Mouse (Mus musculus) stomach, embryonic 14.5 days (tissue): ENCODE measurements around the gene Ncln. TPM values are rescaled to one million over a fixed set of nuclear protein-coding genes. Genes with fewer than 3 reads are reported as not detected.

Experiments used
- ATAC-seq: fragments of 200-750 bp; cut with Nextera tagmentation; 2 replicates; pipeline ENCODE4 v1.8.0; 2017; ENCODE audit warnings: low read depth, moderate TSS enrichment; ENCODE audit not compliant: insufficient number of reproducible peaks, insufficient read depth, low FRiP score
- H3K27ac ChIP-seq: fragments of 300-500 bp; sonication (generic); 2 replicates; pipeline ENCODE4 v1.5.1; 2014; ENCODE audit warnings: mild to moderate bottlenecking, low read length, moderate library complexity, mixed read lengths
- H3K27me3 ChIP-seq: fragments of 300-500 bp; sonication (generic); 2 replicates; pipeline ENCODE4 v1.6.1; 2014; ENCODE audit warnings: low read length, control low read depth, mixed read lengths; ENCODE audit not compliant: control insufficient read depth, insufficient read depth
- H3K36me3 ChIP-seq: fragments of 300-500 bp; sonication (generic); 2 replicates; pipeline ENCODE4 v1.6.1; 2014; ENCODE audit warnings: mild to moderate bottlenecking, control low read depth, low read length, moderate library complexity, mixed read lengths; ENCODE audit not compliant: control insufficient read depth, insufficient read depth
- H3K4me1 ChIP-seq: fragments of 300-500 bp; sonication (generic); 2 replicates; pipeline ENCODE4 v1.6.1; 2014; ENCODE audit warnings: low read length, control low read depth, mixed read lengths; ENCODE audit not compliant: control insufficient read depth, insufficient read depth
- H3K4me2 ChIP-seq: fragments of 300-500 bp; sonication (generic); replicated peaks from 2 replicates; pipeline ENCODE4 v1.6.1; 2014; ENCODE audit warnings: low read depth, low read length, control low read depth
- H3K4me3 ChIP-seq: fragments of 300-500 bp; sonication (generic); 2 replicates; pipeline ENCODE4 v1.5.1; 2014; ENCODE audit warnings: low read depth, low read length, control low read depth
- H3K9ac ChIP-seq: fragments of 300-500 bp; sonication (generic); replicated peaks from 2 replicates; pipeline ENCODE4 v1.6.1; 2014; ENCODE audit warnings: low read depth, mild to moderate bottlenecking, control low read depth, low read length, moderate library complexity, mixed read lengths
- H3K9me3 ChIP-seq: fragments of 300-500 bp; sonication (generic); 2 replicates; pipeline ENCODE4 v1.6.1; 2016; ENCODE audit warnings: low read depth, low read length, control low read depth; ENCODE audit not compliant: control insufficient read depth
- WGBS: fragments of 180-500 bp; shearing (Covaris S2); extraction: QIAGEN DNeasy Blood & Tissue Kit; methylation state at CpG from one replicate; pipeline ENCODE4 v1.1.7; 2014; 5-methylcytosine and 5-hydroxymethylcytosine counted together
- polyA plus RNA-seq: library from polyadenylated mRNA; unstranded; fragments of >200 nt; fragmentation: Nextera tagmentation; extraction: Ambion mirVana; gene quantifications from 2 replicates; pipeline ENCODE4 v1.2.1, GENCODE M21; 2014

Ncln gene
- polyA plus RNA-seq, 1 experiment from 2014 or later: 79.1 TPM

DNA sequence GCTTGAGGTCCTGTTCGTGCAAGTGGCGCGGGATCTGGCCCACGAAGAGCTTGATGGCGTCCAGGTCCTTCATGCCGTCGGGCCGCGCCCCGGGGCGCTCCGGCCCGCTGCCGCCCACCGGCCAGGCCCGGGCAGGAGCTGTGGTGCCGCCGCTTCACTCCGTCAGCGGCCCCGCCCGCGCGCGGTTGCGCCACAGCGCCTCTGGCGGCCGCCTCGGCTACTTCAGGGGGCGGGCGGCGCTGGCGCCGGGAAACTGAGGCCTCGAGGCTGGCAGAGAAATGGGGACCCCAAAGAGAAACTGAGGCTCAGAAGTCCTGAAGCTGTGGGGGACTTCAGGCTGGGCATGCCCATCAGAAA is 13.7 kb downstream of the Ncln start, which contains the start of gene Celf5:
Gene Celf5 (minus strand): TSS at position 177 of the 357 bp plus-strand sequence.
- no peaks in the 10 kb centered on the region for H3K9me3 ChIP-seq
- peaks cover 8% of the 10 kb centered on the region for H3K36me3 ChIP-seq
- under 1% methylated on average over 36 of the region's 36 CpGs for WGBS
- H3K9ac ChIP-seq: 0 out of 2 replicates have a peak within 1 kb of the TSS, but pooled peaks have one; percentile 21
- no peak within 1 kb of the TSS for H3K27ac ChIP-seq
- peak within 1 kb of the TSS; percentile 74 for H3K4me2 ChIP-seq
- H3K27me3 ChIP-seq: 0 out of 2 replicates have a peak, but pooled peaks cover 4% of the 10 kb centered on the region
- peak within 1 kb of the TSS; percentile 36 for H3K4me3 ChIP-seq
- no peaks in the 10 kb centered on the region for H3K4me1 ChIP-seq
- peak; percentile 14; the same call in 1 of the 2 replicates for ATAC-seq

DNA sequence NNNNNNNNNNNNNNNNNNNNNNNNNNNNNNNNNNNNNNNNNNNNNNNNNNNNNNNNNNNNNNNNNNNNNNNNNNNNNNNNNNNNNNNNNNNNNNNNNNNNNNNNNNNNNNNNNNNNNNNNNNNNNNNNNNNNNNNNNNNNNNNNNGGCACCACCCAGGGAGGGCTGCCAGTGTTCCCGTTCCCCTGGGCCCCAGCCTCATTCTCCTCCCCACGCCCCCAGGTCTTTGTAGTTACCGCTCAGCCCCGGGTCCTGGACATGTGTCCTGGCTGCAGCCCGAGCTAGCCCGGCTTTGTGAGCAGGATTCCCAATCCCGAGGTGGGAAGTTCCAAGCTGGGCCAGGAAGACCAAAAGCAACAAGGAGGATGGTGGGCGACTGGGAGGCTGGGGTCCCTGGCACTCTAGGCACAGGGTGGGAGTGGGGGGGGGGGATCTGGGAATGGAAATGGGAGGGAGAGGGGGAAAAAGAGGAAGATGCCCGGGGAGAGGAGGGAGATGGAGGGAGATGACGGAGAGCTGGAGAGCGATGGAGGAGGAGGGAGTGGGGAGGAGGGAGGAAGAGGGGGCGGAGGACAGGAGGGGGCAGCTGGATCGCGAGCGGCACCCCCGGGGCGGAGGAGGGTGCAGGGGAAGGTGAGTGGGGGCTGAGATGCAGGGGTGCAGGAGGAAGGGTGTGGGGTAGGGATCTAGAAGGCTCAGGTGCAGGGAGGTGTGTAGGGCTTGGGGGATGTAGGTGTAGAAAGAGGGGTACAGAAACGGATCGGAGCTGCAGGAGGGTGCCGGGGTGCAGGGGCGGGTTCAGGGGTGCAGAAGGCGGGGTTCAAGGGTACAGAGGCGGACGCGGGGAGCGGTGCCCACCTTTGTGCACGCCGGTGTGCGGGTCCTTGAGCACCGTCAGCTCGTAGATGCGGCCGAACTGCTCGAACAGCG is 14.3 kb downstream of the Ncln start:
- H3K4me2 ChIP-seq: peak overlapping the region; percentile 74
- H3K9ac ChIP-seq: 0 out of 2 replicates have a peak overlapping the region, but pooled peaks have one; percentile 21
- ATAC-seq: no peak
- peak overlapping the region; percentile 36 for H3K4me3 ChIP-seq
- H3K36me3 ChIP-seq: peaks cover 2% of the 10 kb centered on the region; the same call in 1 of the 2 replicates
- H3K9me3 ChIP-seq: no peaks in the 10 kb centered on the region
- H3K4me1 ChIP-seq: no peaks in the 10 kb centered on the region
- WGBS: 3% methylated on average over 30 of the region's 35 CpGs
- H3K27ac ChIP-seq: no peak overlapping the region
- 0 out of 2 replicates have a peak, but pooled peaks cover 4% of the 10 kb centered on the region for H3K27me3 ChIP-seq

DNA sequence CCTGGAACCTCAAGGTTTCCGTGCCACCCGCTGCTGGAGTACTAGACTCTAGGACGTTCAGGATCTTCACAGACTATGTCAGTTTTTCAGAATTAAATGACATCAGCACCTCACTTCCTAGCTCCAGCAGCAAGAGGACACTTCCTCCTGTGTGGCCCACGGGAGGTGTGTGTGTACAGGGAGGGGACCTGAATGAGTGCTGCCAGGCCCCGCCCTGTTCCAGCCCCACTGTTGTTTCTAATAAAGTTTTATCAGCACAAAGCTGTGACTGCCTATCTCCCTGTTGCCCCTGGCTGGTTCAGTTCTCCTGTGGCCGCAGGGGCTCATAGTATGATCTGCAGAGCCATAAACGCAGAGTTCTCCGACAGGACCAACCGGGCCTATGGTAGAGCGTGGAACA is 21.7 kb downstream of the Ncln start:
- Histone ChIP-seq H3K27me3 (peaks cover 16% of the 10 kb centered on the region), H3K9me3 (no peaks in the 10 kb centered on the region), H3K4me1 (no peaks in the 10 kb centered on the region), H3K4me3 (no peak overlapping the region), H3K27ac (no peak overlapping the region), H3K4me2 (no peak overlapping the region), H3K9ac (no peak overlapping the region), H3K36me3 (no peaks in the 10 kb centered on the region)
- ATAC-seq: no peak
- 77% methylated on average over 10 of the region's 10 CpGs for WGBS

DNA sequence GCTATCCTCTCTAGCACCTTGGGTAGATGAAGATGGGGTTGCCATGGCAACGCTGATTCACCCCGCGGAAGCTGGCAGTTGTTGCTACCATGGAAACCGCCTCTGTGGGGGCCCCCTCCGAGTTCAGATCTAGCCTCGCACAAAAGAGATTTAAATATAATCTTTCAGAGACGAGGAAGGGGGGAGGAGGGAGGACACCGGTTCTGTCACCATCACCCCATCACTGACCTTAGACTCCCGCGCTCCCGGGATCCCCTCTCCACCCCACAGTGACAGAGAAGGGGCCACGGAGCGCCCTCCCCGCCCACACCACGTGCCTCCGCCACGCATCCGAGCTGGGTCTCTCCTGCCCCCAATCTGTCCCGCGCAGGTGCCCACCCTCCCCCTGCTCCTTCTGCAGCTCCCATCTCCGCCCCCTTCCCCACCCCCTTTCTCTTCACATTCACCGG is 23.2 kb downstream of the Ncln start:
- Histone ChIP-seq H3K4me3 (no peak overlapping the region), H3K27me3 (peaks cover 16% of the 10 kb centered on the region), H3K36me3 (no peaks in the 10 kb centered on the region), H3K9ac (no peak overlapping the region), H3K4me1 (no peaks in the 10 kb centered on the region), H3K4me2 (no peak overlapping the region), H3K27ac (no peak overlapping the region), H3K9me3 (no peaks in the 10 kb centered on the region)
- 2% methylated on average over 22 of the region's 22 CpGs for WGBS
- no peak for ATAC-seq

DNA sequence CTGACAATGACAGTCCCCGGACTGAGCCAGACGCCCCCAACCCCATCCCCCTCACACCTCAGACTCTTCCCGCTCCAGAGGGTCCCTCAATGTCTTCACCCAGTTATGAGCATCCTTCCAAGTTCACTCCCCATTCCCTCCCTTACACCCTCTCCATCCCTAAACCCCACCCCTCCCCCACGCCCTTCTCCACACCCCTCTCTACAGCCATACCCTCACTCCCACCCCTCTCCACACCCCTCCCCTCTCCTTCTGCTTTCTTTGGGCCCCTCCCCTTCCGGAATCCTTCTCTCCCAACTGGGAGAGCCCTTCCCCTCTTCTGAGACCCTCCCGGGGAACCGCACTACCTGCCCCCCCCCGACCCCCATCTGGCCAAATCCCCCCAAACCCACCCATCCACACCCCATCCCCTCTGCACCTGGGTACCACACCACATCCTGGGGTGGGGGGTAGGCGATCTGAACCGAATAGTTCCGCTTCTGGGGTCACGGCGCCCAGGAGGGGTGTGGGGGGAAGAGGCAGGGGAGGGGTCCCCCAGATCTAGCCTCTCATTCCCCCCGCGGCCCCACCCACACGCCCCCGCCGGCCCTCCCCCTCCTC is 23.7 kb downstream of the Ncln start:
- Histone ChIP-seq H3K4me1 (no peaks in the 10 kb centered on the region), H3K9ac (no peak overlapping the region), H3K4me3 (no peak overlapping the region), H3K9me3 (no peaks in the 10 kb centered on the region), H3K27ac (no peak overlapping the region), H3K27me3 (peaks cover 16% of the 10 kb centered on the region), H3K4me2 (no peak overlapping the region), H3K36me3 (no peaks in the 10 kb centered on the region)
- WGBS: 6% methylated on average over 18 of the region's 18 CpGs
- no peak for ATAC-seq

DNA sequence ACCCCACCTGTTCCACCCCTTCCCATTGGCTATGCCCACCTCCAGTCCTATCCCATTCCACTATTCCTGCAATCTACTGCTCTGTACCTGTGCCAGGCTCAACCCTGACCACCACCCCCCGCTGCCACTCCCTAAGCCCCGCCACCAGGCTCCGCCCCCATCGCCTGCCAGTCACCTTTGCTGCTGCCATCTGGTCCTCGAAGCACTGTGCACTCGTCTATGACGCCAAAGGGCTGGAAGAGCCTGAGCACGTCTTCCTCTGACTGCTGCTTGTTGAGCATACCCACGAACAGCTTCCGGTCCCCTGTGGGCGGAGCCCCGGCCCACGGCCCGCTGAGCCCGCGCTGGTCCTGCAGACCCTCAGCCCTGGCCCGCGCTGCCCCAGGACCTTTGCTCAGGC is 25.7 kb downstream of the Ncln start:
- ATAC-seq: no peak
- Histone ChIP-seq H3K4me3 (no peak overlapping the region), H3K4me2 (no peak overlapping the region), H3K4me1 (no peaks in the 10 kb centered on the region), H3K27me3 (peaks cover 16% of the 10 kb centered on the region), H3K36me3 (no peaks in the 10 kb centered on the region), H3K9ac (no peak overlapping the region), H3K27ac (no peak overlapping the region), H3K9me3 (no peaks in the 10 kb centered on the region)
- 56% methylated on average over 18 of the region's 18 CpGs for WGBS

DNA sequence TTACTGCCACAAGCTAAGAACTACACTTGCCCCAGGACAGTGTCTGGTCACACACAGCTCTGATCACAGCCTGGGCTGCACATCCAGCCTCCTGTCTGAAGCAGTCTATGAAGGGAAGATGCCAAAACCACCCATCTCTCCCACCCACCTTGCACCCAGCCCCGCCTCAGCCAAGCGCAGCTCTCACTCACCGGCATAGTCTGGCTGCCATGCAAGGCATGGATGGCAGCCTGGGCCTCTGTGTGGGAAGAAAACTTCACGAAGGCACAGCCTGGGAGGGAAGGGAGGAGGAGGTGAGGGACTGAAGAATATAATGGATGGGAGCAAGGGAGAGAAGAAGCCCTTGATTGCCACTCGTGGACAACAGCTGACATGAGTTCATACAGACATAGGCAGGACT is 26.9 kb downstream of the Ncln start:
- no peak overlapping the region for H3K4me3 ChIP-seq
- no peak for ATAC-seq
- H3K27me3 ChIP-seq: peaks cover 15% of the 10 kb centered on the region
- H3K27ac ChIP-seq: no peak overlapping the region
- 0 out of 2 replicates have a peak, but pooled peaks cover 2% of the 10 kb centered on the region for H3K4me1 ChIP-seq
- no peaks in the 10 kb centered on the region for H3K9me3 ChIP-seq
- no peak overlapping the region for H3K4me2 ChIP-seq
- no peaks in the 10 kb centered on the region for H3K36me3 ChIP-seq
- H3K9ac ChIP-seq: no peak overlapping the region
- 75% methylated on average over 5 of the region's 5 CpGs for WGBS

DNA sequence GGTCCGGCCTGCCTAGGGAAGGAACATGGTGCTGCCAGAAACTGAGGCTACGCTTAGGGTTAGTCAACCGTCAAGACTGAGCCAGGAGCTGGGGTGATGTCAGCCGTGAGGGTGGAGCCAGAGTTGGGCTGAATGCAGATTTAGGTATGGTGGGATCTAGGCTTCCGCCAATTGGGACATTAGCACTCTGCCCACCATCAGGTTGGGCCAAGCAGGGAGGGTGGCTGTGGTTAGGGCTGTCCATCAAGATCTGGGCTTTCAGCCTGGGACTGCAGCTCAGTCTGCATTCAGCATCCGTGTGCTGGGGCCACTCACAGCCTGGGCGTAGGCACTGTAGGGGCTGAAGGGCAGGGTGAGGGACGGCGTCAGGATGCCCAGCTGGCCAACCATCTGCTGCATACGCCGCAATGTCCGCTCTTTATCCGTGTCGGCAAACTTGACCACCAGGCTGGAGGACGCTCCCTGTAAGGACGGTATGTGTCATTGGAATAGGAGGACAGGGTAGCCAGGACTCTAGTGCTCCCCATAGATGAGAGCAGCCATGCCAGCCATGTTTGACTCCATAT is 28.4 kb downstream of the Ncln start:
- WGBS: 83% methylated on average over 16 of the region's 16 CpGs
- Histone ChIP-seq H3K27ac (no peak overlapping the region), H3K4me2 (no peak overlapping the region), H3K4me3 (no peak overlapping the region), H3K27me3 (peaks cover 22% of the 10 kb centered on the region), H3K9ac (no peak overlapping the region), H3K36me3 (no peaks in the 10 kb centered on the region), H3K4me1 (0 out of 2 replicates have a peak, but pooled peaks cover 2% of the 10 kb centered on the region), H3K9me3 (no peaks in the 10 kb centered on the region)
- no peak for ATAC-seq
